Mouse (Mus musculus) C2C12 (cell line): ENCODE measurements at regions not wholly inside any gene's neighbourhood (a gene's known extent, or its start where the extent isn't known, plus 50 kb on each side); places are given as distances from the start of the nearest gene placed in this dataset.
A peak's percentile ranks its signal among the peaks of the same experiment; 100 is the strongest.

Source experiments
- H3K27me3 ChIP-seq: one replicate; pipeline ENCODE4 v1.6.1; 2011; ENCODE audit not compliant: control insufficient read depth, insufficient read depth, insufficient read length
- H3K36me3 ChIP-seq: one replicate; pipeline ENCODE4 v1.6.1; 2011; ENCODE audit not compliant: control insufficient read depth, insufficient read depth
- H3K4me3 ChIP-seq: one replicate; pipeline ENCODE4 v1.5.1; 2011; ENCODE audit warnings: mild to moderate bottlenecking, control low read depth; ENCODE audit not compliant: poor library complexity, insufficient read depth, severe bottlenecking
- H3K79me2 ChIP-seq: one replicate; pipeline ENCODE4 v1.6.1; 2011; ENCODE audit not compliant: control insufficient read depth, insufficient read depth
- H3K79me3 ChIP-seq: one replicate; pipeline ENCODE4 v1.6.1; 2011; ENCODE audit warnings: low read depth, control low read depth
- H3ac ChIP-seq: one replicate; pipeline ENCODE3; 2011; ENCODE audit warnings: low read depth; ENCODE audit not compliant: control insufficient read depth, insufficient read length
- CEBPB ChIP-seq: IDR thresholded peaks from one replicate; pipeline ENCODE4 v1.6.1; 2011; ENCODE audit warnings: low read depth, mild to moderate bottlenecking, control low read depth, moderate library complexity
- CTCF ChIP-seq: IDR thresholded peaks from one replicate; pipeline ENCODE4 v1.5.1; 2011; ENCODE audit not compliant: control insufficient read depth, insufficient read depth, insufficient read length
- FOSL1 ChIP-seq: IDR thresholded peaks from one replicate; pipeline ENCODE4 v1.8.0; 2011; ENCODE audit warnings: mild to moderate bottlenecking, low read length; ENCODE audit not compliant: poor library complexity, insufficient read depth, severe bottlenecking
- MAX ChIP-seq: IDR thresholded peaks from one replicate; pipeline ENCODE4 v1.6.1; 2011; ENCODE audit warnings: mild to moderate bottlenecking, control low read depth
- MYOD1 ChIP-seq: IDR thresholded peaks from one replicate; pipeline ENCODE4 v1.6.1; 2011; ENCODE audit warnings: low read depth; ENCODE audit not compliant: control insufficient read depth, insufficient read length
- MYOG ChIP-seq: IDR thresholded peaks from one replicate; pipeline ENCODE4 v1.6.1; 2011; ENCODE audit not compliant: control insufficient read depth, insufficient read length; ENCODE audit errors: extremely low read depth
- USF1 ChIP-seq: IDR thresholded peaks from one replicate; pipeline ENCODE4 v1.6.1; 2011; ENCODE audit warnings: low read depth, mild to moderate bottlenecking, control low read depth, moderate library complexity

DNA sequence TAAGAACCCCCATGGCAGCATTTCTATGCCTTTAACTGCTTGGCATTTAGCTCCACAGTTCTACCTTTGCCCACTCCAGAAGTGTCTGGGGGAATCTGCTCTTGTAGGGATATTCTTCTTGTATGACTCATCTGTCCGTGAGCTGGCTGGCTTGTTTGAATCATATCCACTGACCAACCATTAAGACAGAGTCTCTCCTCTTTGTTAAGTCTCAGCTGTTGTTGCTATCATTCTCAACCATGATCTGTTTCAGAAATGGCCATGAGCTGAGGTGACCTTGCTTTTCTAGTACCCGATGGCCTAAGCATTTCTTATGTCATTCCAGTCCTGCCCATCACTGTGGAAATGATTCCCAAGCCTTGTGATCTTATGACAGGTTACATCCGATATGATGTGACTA lies 161.8 kb downstream of the 4930564D02Rik start:
- Histone ChIP-seq H3K36me3 (no peaks in the 10 kb centered on the region), H3K79me2 (no peaks in the 10 kb centered on the region), H3K4me3 (no peak overlapping the region), H3ac (no peak overlapping the region), H3K79me3 (no peaks in the 10 kb centered on the region), H3K27me3 (no peaks in the 10 kb centered on the region)
- TF ChIP-seq CTCF (no peak), MYOG (no peak), MYOD1 (peak; percentile 67), USF1 (no peak), FOSL1 (no peak), CEBPB (no peak)

DNA sequence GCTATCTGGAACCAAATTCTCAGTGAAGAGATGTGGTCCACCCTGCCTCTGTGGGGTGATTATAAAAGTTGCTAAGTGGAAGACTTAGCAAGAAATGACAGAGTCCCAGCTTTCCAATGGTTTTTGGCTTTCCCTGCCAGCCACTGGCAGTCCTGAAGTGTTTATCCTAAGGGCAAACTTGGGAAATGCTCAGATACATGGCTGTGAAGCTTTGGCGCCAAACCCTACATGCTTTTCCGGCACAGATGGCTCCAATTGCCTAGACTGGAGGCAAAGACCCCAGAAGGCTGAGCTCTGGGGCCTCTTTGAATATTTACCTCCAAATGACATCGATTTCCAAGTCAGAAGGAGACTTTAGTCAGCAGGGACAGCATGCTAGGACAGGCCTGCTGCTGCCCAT lies 174.4 kb downstream of the 4930564D02Rik start:
- no peaks in the 10 kb centered on the region for H3K36me3 ChIP-seq
- H3ac ChIP-seq, result no peak overlapping the region
- no peak for TF ChIP-seq USF1
- TF ChIP-seq MYOD1, result no peak
- no peak for TF ChIP-seq MAX
- TF ChIP-seq MYOG, result no peak
- no peak for TF ChIP-seq FOSL1
- TF ChIP-seq CEBPB, result no peak
- no peak for TF ChIP-seq CTCF
- no peak overlapping the region for H3K4me3 ChIP-seq
- H3K79me3 ChIP-seq, result no peaks in the 10 kb centered on the region
- H3K79me2 ChIP-seq, result no peaks in the 10 kb centered on the region
- H3K27me3 ChIP-seq, result no peaks in the 10 kb centered on the region

DNA sequence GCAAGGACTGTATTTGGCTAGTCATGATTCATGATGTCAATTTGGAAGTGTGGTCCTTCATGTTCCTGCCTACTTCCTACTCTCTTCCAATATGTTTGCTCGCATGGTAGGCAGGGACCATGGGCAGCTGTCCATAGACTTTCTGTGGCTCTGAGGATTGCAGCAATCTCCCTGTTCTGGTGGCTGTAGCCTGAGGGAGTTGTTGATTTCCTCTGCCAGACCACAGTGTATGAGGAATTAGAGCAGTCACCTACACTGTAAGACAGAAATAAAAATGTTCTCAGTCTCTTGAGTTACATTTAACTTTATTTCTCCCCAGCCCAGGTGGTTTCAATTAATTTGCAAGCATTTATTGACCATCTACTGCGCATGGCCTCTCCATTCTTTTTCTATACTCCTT lies 190.5 kb downstream of the 4930564D02Rik start:
- H3K4me3 ChIP-seq, result no peak overlapping the region
- no peaks in the 10 kb centered on the region for H3K36me3 ChIP-seq
- H3ac ChIP-seq, result no peak overlapping the region
- TF ChIP-seq CTCF (no peak), FOSL1 (no peak), USF1 (no peak)
- H3K79me2 ChIP-seq, result no peaks in the 10 kb centered on the region
- H3K27me3 ChIP-seq, result no peaks in the 10 kb centered on the region
- H3K79me3 ChIP-seq, result no peaks in the 10 kb centered on the region

DNA sequence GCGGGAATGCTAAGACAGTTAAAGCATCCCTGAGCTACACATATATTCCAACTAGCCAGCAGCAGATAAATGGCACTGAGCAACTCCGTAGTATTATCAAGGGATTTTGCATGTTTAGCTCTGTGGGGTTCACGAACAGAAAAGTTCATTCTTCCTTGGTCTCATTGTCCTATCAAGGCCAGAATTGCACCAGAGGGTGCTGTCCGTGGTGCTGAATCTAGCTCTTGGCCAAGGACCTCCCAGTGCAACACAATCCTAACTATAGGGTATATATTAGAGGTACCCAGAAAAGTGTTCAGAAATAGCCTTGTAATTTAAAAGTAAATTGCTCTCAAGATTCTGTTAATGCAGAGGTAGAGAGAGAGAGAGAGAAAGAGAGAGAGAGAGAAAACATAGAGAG lies 176.9 kb upstream of the Kcnd3 start:
- no peak overlapping the region for H3K4me3 ChIP-seq
- H3K79me2 ChIP-seq, result no peaks in the 10 kb centered on the region
- no peaks in the 10 kb centered on the region for H3K27me3 ChIP-seq
- no peak overlapping the region for H3ac ChIP-seq
- no peak for TF ChIP-seq USF1
- peak; percentile 29 for TF ChIP-seq CEBPB
- H3K79me3 ChIP-seq, result no peaks in the 10 kb centered on the region
- no peaks in the 10 kb centered on the region for H3K36me3 ChIP-seq

DNA sequence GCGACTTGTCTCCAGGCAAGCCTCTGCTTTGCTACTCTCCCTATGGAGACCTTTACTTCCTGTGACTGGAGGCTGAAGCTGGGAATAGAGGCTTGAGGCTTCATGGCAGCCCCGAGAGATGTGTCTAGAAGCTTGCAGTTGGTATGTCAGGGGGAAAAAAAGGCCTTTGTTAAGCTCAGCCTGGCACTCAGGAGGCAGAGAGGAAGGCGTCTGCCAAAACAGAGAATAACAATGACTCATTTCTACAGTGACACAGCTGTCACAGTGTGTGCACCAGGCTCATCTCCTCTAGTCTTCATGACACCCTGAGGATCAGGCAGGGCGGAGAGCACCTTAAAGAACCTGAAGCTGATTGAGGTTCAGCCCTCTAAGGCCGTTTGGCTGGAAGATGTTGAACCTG lies 171.2 kb upstream of the Kcnd3 start:
- Histone ChIP-seq H3K27me3 (no peaks in the 10 kb centered on the region), H3K4me3 (no peak overlapping the region), H3K79me2 (no peaks in the 10 kb centered on the region), H3ac (no peak overlapping the region), H3K36me3 (no peaks in the 10 kb centered on the region), H3K79me3 (no peaks in the 10 kb centered on the region)
- TF ChIP-seq CEBPB, result no peak
- TF ChIP-seq MYOG, result no peak

DNA sequence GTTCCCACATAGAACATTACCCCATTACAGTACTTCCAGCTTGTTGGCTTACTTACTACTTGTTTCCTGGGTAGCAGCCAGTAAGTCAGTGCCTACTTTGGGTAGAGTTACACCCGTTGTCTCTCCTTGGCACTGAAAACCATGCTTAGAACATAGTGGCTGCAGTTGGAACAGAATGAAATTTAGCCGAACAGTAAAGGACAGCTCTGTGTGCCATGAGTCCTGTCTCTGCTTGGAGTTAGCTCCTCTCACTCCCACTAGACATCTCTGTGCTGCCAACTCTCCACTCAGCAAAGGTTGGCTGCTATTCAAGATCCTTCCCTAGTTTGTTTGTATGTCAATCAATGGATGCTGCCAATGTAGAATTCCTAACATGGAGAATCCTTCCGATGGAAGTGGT lies 170.4 kb upstream of the Kcnd3 start:
- TF ChIP-seq CEBPB (no peak), USF1 (no peak), MYOD1 (no peak), CTCF (no peak), FOSL1 (no peak), MAX (no peak)
- H3K36me3 ChIP-seq, result no peaks in the 10 kb centered on the region
- no peaks in the 10 kb centered on the region for H3K27me3 ChIP-seq
- H3K79me2 ChIP-seq, result no peaks in the 10 kb centered on the region
- H3K79me3 ChIP-seq, result no peaks in the 10 kb centered on the region
- no peak overlapping the region for H3K4me3 ChIP-seq
- no peak overlapping the region for H3ac ChIP-seq

DNA sequence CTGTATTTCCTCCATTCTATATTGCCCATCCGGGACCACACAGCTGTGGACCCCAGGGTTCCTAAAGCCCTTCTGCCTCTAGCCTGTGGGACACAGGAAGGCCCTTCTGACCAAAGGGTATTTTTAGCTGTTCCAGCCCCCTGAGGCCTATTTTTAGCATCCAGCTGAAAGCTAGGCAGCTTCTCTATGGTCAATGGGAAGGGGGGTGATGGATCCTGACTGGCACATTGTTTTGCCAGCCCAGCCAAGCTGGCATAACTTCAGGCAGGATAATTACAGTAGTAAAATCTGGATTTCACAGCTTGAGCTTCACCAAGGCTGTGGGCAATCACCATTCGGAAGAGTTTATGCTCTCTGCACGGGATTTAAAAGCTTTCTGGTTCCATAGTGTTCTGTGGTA lies 153.9 kb upstream of the Kcnd3 start:
- TF ChIP-seq USF1 (no peak), MYOD1 (no peak), CEBPB (no peak)
- H3K4me3 ChIP-seq, result no peak overlapping the region
- H3K79me2 ChIP-seq, result no peaks in the 10 kb centered on the region
- no peaks in the 10 kb centered on the region for H3K79me3 ChIP-seq
- H3ac ChIP-seq, result no peak overlapping the region
- H3K36me3 ChIP-seq, result no peaks in the 10 kb centered on the region
- no peaks in the 10 kb centered on the region for H3K27me3 ChIP-seq
